Mouse (Mus musculus) liver, adult 2 months (tissue): ENCODE measurements at regions not wholly inside any gene's neighbourhood (a gene's known extent, or its start where the extent isn't known, plus 50 kb on each side); places are given as distances from the start of the nearest gene placed in this dataset.
"Not testable (repeated sequence)": the region's sequence is repeated elsewhere in the genome, so short reads cannot be mapped to it uniquely, and the experiment has no call there.

ENCODE experiments used
- DNase-seq: peaks from one replicate; pipeline ENCODE4 v3.0.0-alpha.2; 2011; ENCODE audit warnings: low read depth, low spot score; ENCODE audit errors: extremely low read depth
- H3K27ac ChIP-seq: fragments of 200-500 bp; replicated peaks from 2 replicates; pipeline ENCODE4 v1.5.1; 2012; ENCODE audit warnings: low read depth, mild to moderate bottlenecking, control low read depth, inconsistent platforms, low read length; ENCODE audit not compliant: insufficient read depth
- H3K27me3 ChIP-seq: fragments of 200-500 bp; 2 replicates; pipeline ENCODE4 v1.6.1; 2012; ENCODE audit warnings: mild to moderate bottlenecking, moderate library complexity, low read length, inconsistent platforms; ENCODE audit not compliant: control insufficient read depth, insufficient read depth
- H3K36me3 ChIP-seq: fragments of 200-500 bp; 2 replicates; pipeline ENCODE4 v1.6.1; 2012; ENCODE audit warnings: low read length, inconsistent platforms; ENCODE audit not compliant: control insufficient read depth, insufficient read depth
- H3K4me1 ChIP-seq: fragments of 200-500 bp; 2 replicates; pipeline ENCODE4 v1.6.1; 2011; ENCODE audit warnings: low read length; ENCODE audit not compliant: control insufficient read depth, insufficient read depth
- H3K4me3 ChIP-seq: fragments of 200-500 bp; 2 replicates; pipeline ENCODE4 v1.5.1; 2011; ENCODE audit warnings: low read depth, mild to moderate bottlenecking, control low read depth, low read length, moderate library complexity; ENCODE audit not compliant: insufficient read depth
- H3K79me2 ChIP-seq: fragments of 200-500 bp; 2 replicates; pipeline ENCODE4 v1.6.1; 2012; ENCODE audit warnings: inconsistent platforms, mild to moderate bottlenecking, low read length, moderate library complexity; ENCODE audit not compliant: control insufficient read depth, insufficient read depth
- H3K9ac ChIP-seq: fragments of 200-500 bp; 2 replicates; pipeline ENCODE4 v1.6.1; 2012; ENCODE audit warnings: low read depth, mild to moderate bottlenecking, control low read depth, inconsistent platforms, low read length
- CTCF ChIP-seq: fragments of 200-500 bp; IDR thresholded peaks from 2 replicates; pipeline ENCODE4 v1.5.1; 2011; ENCODE audit warnings: low read depth, low read length, control low read depth
- POLR2A ChIP-seq: fragments of 200-500 bp; IDR thresholded peaks from 2 replicates; pipeline ENCODE4 v1.6.1; 2011; ENCODE audit warnings: low read length, control low read depth; ENCODE audit not compliant: insufficient read depth; ENCODE audit errors: extremely low read depth
- WGBS: fragments of 180-500 bp; shearing (Covaris S2); methylation state at CpG from one replicate; pipeline ENCODE4 v1.1.7; 2018; 5-methylcytosine and 5-hydroxymethylcytosine counted together

- Histone ChIP-seq H3K4me1 (no peaks in the 10 kb centered on the region), H3K4me3 (no peak overlapping the region), H3K27me3 (no peaks in the 10 kb centered on the region), H3K9ac (no peak overlapping the region), H3K36me3 (no peaks in the 10 kb centered on the region), H3K79me2 (no peaks in the 10 kb centered on the region), H3K27ac (no peak overlapping the region)
- TF ChIP-seq CTCF = no peak
- TF ChIP-seq POLR2A = no peak
- DNase-seq = no peak
- 81% methylated on average over 2 of the region's 2 CpGs for WGBS
Measured at GRCm38 (mm10) chr13:6901682-6902081, 253.1 kb upstream of the Pfkp start.

- no peak for DNase-seq
- 72% methylated on average over 1 of the region's 1 CpGs for WGBS
- Histone ChIP-seq H3K4me3 (no peak overlapping the region), H3K4me1 (no peaks in the 10 kb centered on the region), H3K27ac (no peak overlapping the region), H3K27me3 (no peaks in the 10 kb centered on the region), H3K9ac (no peak overlapping the region), H3K79me2 (no peaks in the 10 kb centered on the region), H3K36me3 (no peaks in the 10 kb centered on the region)
- TF ChIP-seq POLR2A (no peak), CTCF (no peak)
Measured at GRCm38 (mm10) chr13:6897666-6898065, 249.1 kb upstream of the Pfkp start.

- Histone ChIP-seq H3K27me3 (no peaks in the 10 kb centered on the region), H3K9ac (no peak overlapping the region), H3K4me3 (no peak overlapping the region), H3K79me2 (no peaks in the 10 kb centered on the region), H3K27ac (no peak overlapping the region), H3K36me3 (no peaks in the 10 kb centered on the region), H3K4me1 (no peaks in the 10 kb centered on the region)
- no peak for DNase-seq
- TF ChIP-seq POLR2A (no peak), CTCF (no peak)
- WGBS = 54% methylated on average over 5 of the region's 5 CpGs
Measured at GRCm38 (mm10) chr13:6891458-6892076, 243.0 kb upstream of the Pfkp start.

GRCm38 (mm10) chr13:6889446-6889845, 240.9 kb upstream of the Pfkp start:
- 81% methylated on average over 9 of the region's 9 CpGs for WGBS
- not testable (repeated sequence) for H3K36me3 ChIP-seq, H3K27me3 ChIP-seq, H3K4me3 ChIP-seq, H3K27ac ChIP-seq, H3K9ac ChIP-seq, H3K4me1 ChIP-seq, H3K79me2 ChIP-seq
- DNase-seq = peak; percentile 19

GRCm38 (mm10) chr13:6888381-6888780, 239.8 kb upstream of the Pfkp start:
- Histone ChIP-seq H3K27ac (no peak overlapping the region), H3K4me3 (no peak overlapping the region), H3K79me2 (no peaks in the 10 kb centered on the region), H3K36me3 (no peaks in the 10 kb centered on the region), H3K4me1 (no peaks in the 10 kb centered on the region), H3K27me3 (no peaks in the 10 kb centered on the region), H3K9ac (no peak overlapping the region)
- WGBS = 91% methylated on average over 1 of the region's 1 CpGs
- TF ChIP-seq CTCF (no peak), POLR2A (no peak)
- no peak for DNase-seq

GRCm38 (mm10) chr13:6877018-6877901, 228.7 kb upstream of the Pfkp start:
- TF ChIP-seq CTCF (no peak), POLR2A (no peak)
- no peak for DNase-seq
- no peak overlapping the region for H3K4me3 ChIP-seq
- H3K9ac ChIP-seq = no peak overlapping the region
- no peaks in the 10 kb centered on the region for H3K4me1 ChIP-seq
- no peaks in the 10 kb centered on the region for H3K79me2 ChIP-seq
- no peaks in the 10 kb centered on the region for H3K27me3 ChIP-seq
- no peaks in the 10 kb centered on the region for H3K36me3 ChIP-seq
- no peak overlapping the region for H3K27ac ChIP-seq
- WGBS = 53% methylated on average over 5 of the region's 5 CpGs
